Mouse (Mus musculus): ENCODE data around the gene Gm11444.

- TF ChIP-seq CTCF (IDR thresholded peaks at IDR 0.05; ENCODE audit: low read depth, low read length): no peak
- no peak for TF ChIP-seq POLR2A (IDR thresholded peaks at IDR 0.05; ENCODE audit: extremely low read depth, insufficient read depth, low read length)
These were observed 33.7 kb downstream of the Gm11444 start for GRCm38 (mm10) chr11:85816471-85816870.

Measured in liver, adult 2 months (tissue).